Mouse (Mus musculus): ENCODE data around the gene Smoc1.

DNA sequence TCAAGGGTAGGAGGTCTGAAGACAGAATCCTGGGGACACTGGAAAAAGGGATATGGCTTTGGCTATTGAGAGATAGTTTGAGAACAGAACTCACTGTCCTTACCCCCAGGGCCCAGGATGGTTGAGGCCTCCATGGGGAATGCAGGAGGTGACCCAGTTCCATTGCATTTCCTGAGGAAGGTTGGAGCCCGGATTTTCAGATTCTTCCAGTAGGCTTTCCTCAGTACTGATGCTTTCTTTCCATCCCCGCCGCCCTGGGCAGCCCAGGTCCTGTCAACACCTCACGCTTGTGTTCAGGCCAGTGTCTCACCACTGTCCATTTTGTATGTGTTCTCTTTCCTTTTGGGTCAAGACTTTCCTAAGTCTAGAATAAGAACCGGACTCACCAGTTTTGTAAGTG is 56.5 kb downstream of the Smoc1 start:
- TF ChIP-seq CTCF (IDR thresholded peaks at IDR 0.05; ENCODE audit: low read depth, low read length) (no peak), POLR2A (IDR thresholded peaks at IDR 0.05; ENCODE audit: borderline replicate concordance, low read depth, low read length) (no peak)
